Mouse (Mus musculus) ZHBTc4 (cell line): Measurements from ENCODE around the gene Adamts6.
A peak's percentile ranks its signal among the peaks of the same experiment; 100 is the strongest.

Experiments
- DNase-seq: peaks from one replicate; pipeline ENCODE4 v3.0.0-alpha.2; 2011; ENCODE audit warnings: low read depth, low spot score

The Adamts6 gene

GRCm38 (mm10) chr13:104516766-104517364 is 229.2 kb downstream of the Adamts6 start:
- no peak for DNase-seq

GRCm38 (mm10) chr13:104517638-104518311 is 230.1 kb downstream of the Adamts6 start:
- DNase-seq: peak; percentile 23

- DNase-seq: peak; percentile 87
These were observed 230.8 kb downstream of the Adamts6 start for GRCm38 (mm10) chr13:104518312-104519005.

- DNase-seq: peak; percentile 38
These were observed 231.5 kb downstream of the Adamts6 start for GRCm38 (mm10) chr13:104519006-104519695.

- no peak for DNase-seq
These were observed 232.3 kb downstream of the Adamts6 start for GRCm38 (mm10) chr13:104519981-104520380.

- no peak for DNase-seq
These were observed 232.8 kb downstream of the Adamts6 start for GRCm38 (mm10) chr13:104520461-104520860.

GRCm38 (mm10) chr13:104521532-104521931 is 233.9 kb downstream of the Adamts6 start:
- DNase-seq: no peak

GRCm38 (mm10) chr13:104525656-104526055 is 238.0 kb downstream of the Adamts6 start:
- DNase-seq: no peak

- no peak for DNase-seq
These were observed 241.6 kb downstream of the Adamts6 start for GRCm38 (mm10) chr13:104529238-104529637.

GRCm38 (mm10) chr13:104531841-104532240 is 244.2 kb downstream of the Adamts6 start:
- no peak for DNase-seq

- no peak for DNase-seq
These were observed 245.1 kb downstream of the Adamts6 start for GRCm38 (mm10) chr13:104532723-104533122.

- no peak for DNase-seq
These were observed 246.3 kb downstream of the Adamts6 start for GRCm38 (mm10) chr13:104533806-104534495.

GRCm38 (mm10) chr13:104540861-104541398 is 253.3 kb downstream of the Adamts6 start:
- DNase-seq: no peak

- DNase-seq: no peak
These were observed 254.6 kb downstream of the Adamts6 start for GRCm38 (mm10) chr13:104542123-104542758.

GRCm38 (mm10) chr13:104542759-104543141 is 255.1 kb downstream of the Adamts6 start:
- DNase-seq: no peak
